Mouse (Mus musculus) liver, embryonic 14.5 days (tissue): Measurements from ENCODE around the gene Gm20721. TPM values are rescaled to one million over a fixed set of nuclear protein-coding genes. Genes with fewer than 3 reads are reported as not detected.

ENCODE experiments used
- ATAC-seq: fragments of 200-750 bp; cut with Nextera tagmentation; 2 replicates; pipeline ENCODE4 v1.8.0; 2017; ENCODE audit warnings: moderate number of reproducible peaks, mild to moderate bottlenecking, moderate library complexity; ENCODE audit not compliant: insufficient read depth
- DNase-seq, 3 experiments: peaks; one replicate each; pipeline ENCODE4 v3.0.0-alpha.2; 2012 to 2013; ENCODE audit warnings: low read depth in 3 of 3, low spot score in 3 of 3
- H3K27ac ChIP-seq: fragments of 300-500 bp; sonication (generic); 2 replicates; pipeline ENCODE4 v1.5.1; 2014; ENCODE audit warnings: moderate library complexity, mild to moderate bottlenecking, control low read depth, inconsistent platforms
- H3K27me3 ChIP-seq: fragments of 300-500 bp; sonication (generic); 2 replicates; pipeline ENCODE4 v1.6.1; 2014; ENCODE audit warnings: mild to moderate bottlenecking, low read length, moderate library complexity; ENCODE audit not compliant: control insufficient read depth, insufficient read depth
- H3K36me3 ChIP-seq: fragments of 300-500 bp; sonication (generic); replicated peaks from 2 replicates; pipeline ENCODE4 v1.6.1; 2014; ENCODE audit warnings: low read depth; ENCODE audit not compliant: control insufficient read depth, insufficient read depth
- H3K4me1 ChIP-seq, 2 experiments: fragments of 200-500 bp in 1 of 2; fragments of 300-500 bp in 1 of 2; sonication (generic) in 1 of 2; replicated peaks; 2 replicates each; pipeline ENCODE4 v1.6.1; 2012 to 2014; ENCODE audit warnings: antibody characterized with exemption in 1 of 2, inconsistent platforms in 1 of 2, low read length in 1 of 2; ENCODE audit not compliant: control insufficient read depth in 2 of 2, insufficient read depth in 2 of 2
- H3K4me2 ChIP-seq: fragments of 300-500 bp; sonication (generic); 2 replicates; pipeline ENCODE4 v1.6.1; 2014; ENCODE audit warnings: low read depth, mild to moderate bottlenecking, control low read depth, moderate library complexity
- H3K4me3 ChIP-seq, 2 experiments: fragments of 200-500 bp in 1 of 2; fragments of 300-500 bp in 1 of 2; sonication (generic) in 1 of 2; 2 replicates each; pipeline ENCODE4 v1.5.1; 2012 to 2014; ENCODE audit warnings: low read depth in 2 of 2, low read length in 2 of 2, mild to moderate bottlenecking in 2 of 2, control low read depth in 1 of 2, inconsistent platforms in 1 of 2, moderate library complexity in 1 of 2; ENCODE audit not compliant: insufficient read depth in 1 of 2
- H3K9ac ChIP-seq: fragments of 300-500 bp; sonication (generic); replicated peaks from 2 replicates; pipeline ENCODE4 v1.6.1; 2014; ENCODE audit warnings: mild to moderate bottlenecking, control low read depth, moderate library complexity
- H3K9me3 ChIP-seq: fragments of 300-500 bp; sonication (generic); 2 replicates; pipeline ENCODE4 v1.6.1; 2016; ENCODE audit warnings: low read length, mixed read lengths; ENCODE audit not compliant: control insufficient read depth
- CTCF ChIP-seq: IDR thresholded peaks from 2 replicates; pipeline ENCODE4 v1.5.1; 2016; ENCODE audit warnings: antibody characterized with exemption, low read depth, control low read depth
- EP300 ChIP-seq: IDR thresholded peaks from 2 replicates; pipeline ENCODE4 v1.6.1; 2016; ENCODE audit warnings: antibody characterized with exemption, low read depth
- WGBS: fragments of 180-500 bp; shearing (Covaris S2); extraction: QIAGEN DNeasy Blood & Tissue Kit; methylation state at CpG from one replicate; pipeline ENCODE4 v1.1.7; 2014; ENCODE audit not compliant: insufficient replicate concordance; 5-methylcytosine and 5-hydroxymethylcytosine counted together
- polyA plus RNA-seq, 2 experiments: library from polyadenylated mRNA; depleted of rRNA in 1 of 2; stranded (reverse) in 1 of 2; unstranded in 1 of 2; fragments of >200 nt; fragmentation: Nextera tagmentation in 1 of 2; extraction: Ambion mirVana in 1 of 2; gene quantifications; 2 replicates each; pipeline versions ENCODE4 v1.2.1 to v1.2.3; 2012 to 2014

Gene Gm20721
- polyA plus RNA-seq (2012; rRNA removed) = 0.14 and 0.74 TPM in 2 replicates
- polyA plus RNA-seq (2014; fragmentation: Nextera tagmentation; extraction: Ambion mirVana) = 0.64 and 0.88 TPM in 2 replicates

- H3K27ac ChIP-seq = no peak within 1 kb of the TSS
- TF ChIP-seq EP300 = no peak
- TF ChIP-seq CTCF = no peak
- H3K4me3 ChIP-seq = no peak within 1 kb of the TSS
- no peak within 1 kb of the TSS for H3K4me2 ChIP-seq
- no peak for ATAC-seq
- peaks cover 34% of the 10 kb centered on the region for H3K36me3 ChIP-seq
- H3K9me3 ChIP-seq = no peaks in the 10 kb centered on the region
- DNase-seq = no peak
- no peak within 1 kb of the TSS for H3K9ac ChIP-seq
- H3K27me3 ChIP-seq = no peaks in the 10 kb centered on the region
- H3K4me1 ChIP-seq = peaks cover 2 to 14% of the 10 kb centered on the region in 2 experiments
- 86% methylated on average over 5 of the region's 5 CpGs for WGBS
Measured at GRCm38 (mm10) chr2:174346612-174346998, at the start of gene Gm20721. Gm20721 (minus strand) TSS chr2:174346712.

- TF ChIP-seq EP300 = no peak
- no peak for TF ChIP-seq CTCF
- no peaks in the 10 kb centered on the region for H3K27me3 ChIP-seq
- H3K9me3 ChIP-seq = no peaks in the 10 kb centered on the region
- H3K4me1 ChIP-seq = no peaks in the 10 kb centered on the region
- no peak overlapping the region for H3K4me3 ChIP-seq
- WGBS = 48% methylated on average over 5 of the region's 5 CpGs
- no peak overlapping the region for H3K27ac ChIP-seq
- no peaks in the 10 kb centered on the region for H3K36me3 ChIP-seq
- no peak overlapping the region for H3K9ac ChIP-seq
- no peak for ATAC-seq
- no peak for DNase-seq
- H3K4me2 ChIP-seq = no peak overlapping the region
Measured at GRCm38 (mm10) chr2:174393383-174393782, 46.9 kb upstream of the Gm20721 start.

- Histone ChIP-seq H3K9ac (no peak overlapping the region), H3K27ac (no peak overlapping the region), H3K4me3 (no peak overlapping the region), H3K4me1 (no peaks in the 10 kb centered on the region), H3K27me3 (no peaks in the 10 kb centered on the region), H3K36me3 (no peaks in the 10 kb centered on the region), H3K9me3 (no peaks in the 10 kb centered on the region), H3K4me2 (no peak overlapping the region)
- WGBS = 58% methylated on average over 9 of the region's 9 CpGs
- no peak for DNase-seq
- no peak for TF ChIP-seq EP300
- TF ChIP-seq CTCF = no peak
- no peak for ATAC-seq
Measured at GRCm38 (mm10) chr2:174392554-174392953, 46.0 kb upstream of the Gm20721 start.

DNA sequence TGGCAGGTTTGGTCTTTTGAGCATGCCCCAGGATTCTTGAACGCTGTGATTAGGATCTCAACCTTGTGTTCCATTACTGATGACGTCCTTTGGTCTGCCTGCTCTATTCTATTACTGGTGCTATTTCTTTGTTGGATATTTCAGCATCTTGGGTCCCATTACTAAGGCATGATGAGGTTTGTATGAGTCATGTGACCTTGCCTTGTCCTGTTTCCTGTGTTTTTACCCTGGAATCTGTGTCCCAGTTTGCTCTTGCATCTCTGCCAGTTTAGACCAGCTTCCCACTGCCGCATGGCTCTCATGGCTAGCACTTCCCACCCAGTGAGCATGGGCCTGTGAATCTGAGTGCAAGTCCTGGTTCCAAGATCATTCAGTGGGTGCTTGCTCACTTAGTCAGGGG, 45.4 kb upstream of the Gm20721 start:
- H3K9ac ChIP-seq = no peak overlapping the region
- H3K27me3 ChIP-seq = no peaks in the 10 kb centered on the region
- DNase-seq = no peak
- WGBS = 64% methylated on average over 3 of the region's 3 CpGs
- H3K4me1 ChIP-seq = no peaks in the 10 kb centered on the region
- H3K9me3 ChIP-seq = no peaks in the 10 kb centered on the region
- TF ChIP-seq CTCF (no peak), EP300 (no peak)
- no peak for ATAC-seq
- H3K4me3 ChIP-seq = no peak overlapping the region
- no peaks in the 10 kb centered on the region for H3K36me3 ChIP-seq
- no peak overlapping the region for H3K4me2 ChIP-seq
- H3K27ac ChIP-seq = no peak overlapping the region

GRCm38 (mm10) chr2:174381021-174381420, 34.5 kb upstream of the Gm20721 start:
- TF ChIP-seq EP300 (no peak), CTCF (no peak)
- H3K4me3 ChIP-seq = no peak overlapping the region

More at GRCm38 (mm10) chr2:174381021-174381420, 34.5 kb upstream of the Gm20721 start:
- no peaks in the 10 kb centered on the region for H3K9me3 ChIP-seq
- no peak overlapping the region for H3K9ac ChIP-seq
- H3K36me3 ChIP-seq = no peaks in the 10 kb centered on the region
- no peak for ATAC-seq
- 76% methylated on average over 9 of the region's 9 CpGs for WGBS
- H3K4me2 ChIP-seq = no peak overlapping the region
- H3K27ac ChIP-seq = no peak overlapping the region
- H3K4me1 ChIP-seq = no peaks in the 10 kb centered on the region
- no peak for DNase-seq
- no peaks in the 10 kb centered on the region for H3K27me3 ChIP-seq
